Mouse (Mus musculus) retina, postnatal 1 day (tissue): ENCODE measurements at regions not wholly inside any gene's neighbourhood (a gene's known extent, or its start where the extent isn't known, plus 50 kb on each side); places are given as distances from the start of the nearest gene placed in this dataset.
A peak's percentile ranks its signal among the peaks of the same experiment; 100 is the strongest.

ENCODE experiments used
- DNase-seq: peaks from one replicate; pipeline ENCODE4 v3.0.0-alpha.2; 2012

DNA sequence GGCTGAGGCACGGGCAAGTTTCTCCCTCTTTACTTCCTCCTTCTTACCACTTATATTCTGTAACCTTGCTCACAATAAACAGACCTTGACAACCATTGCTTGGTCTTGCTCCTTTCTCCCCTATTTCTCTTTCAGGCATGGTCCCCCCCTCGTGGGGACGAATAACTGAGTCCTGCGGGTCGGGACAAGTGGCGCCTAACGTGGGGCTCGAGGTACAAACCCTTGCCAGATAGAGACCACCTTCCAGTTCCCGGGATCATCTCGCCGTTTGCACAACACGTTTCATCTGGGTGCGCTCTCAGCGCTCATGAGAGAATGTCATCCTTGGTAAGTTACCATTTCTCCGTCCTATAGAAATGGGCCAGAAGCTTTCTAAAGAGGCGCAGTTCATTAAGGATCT lies 79.6 kb upstream of the Foxn3 start:
- no peak for DNase-seq

DNA sequence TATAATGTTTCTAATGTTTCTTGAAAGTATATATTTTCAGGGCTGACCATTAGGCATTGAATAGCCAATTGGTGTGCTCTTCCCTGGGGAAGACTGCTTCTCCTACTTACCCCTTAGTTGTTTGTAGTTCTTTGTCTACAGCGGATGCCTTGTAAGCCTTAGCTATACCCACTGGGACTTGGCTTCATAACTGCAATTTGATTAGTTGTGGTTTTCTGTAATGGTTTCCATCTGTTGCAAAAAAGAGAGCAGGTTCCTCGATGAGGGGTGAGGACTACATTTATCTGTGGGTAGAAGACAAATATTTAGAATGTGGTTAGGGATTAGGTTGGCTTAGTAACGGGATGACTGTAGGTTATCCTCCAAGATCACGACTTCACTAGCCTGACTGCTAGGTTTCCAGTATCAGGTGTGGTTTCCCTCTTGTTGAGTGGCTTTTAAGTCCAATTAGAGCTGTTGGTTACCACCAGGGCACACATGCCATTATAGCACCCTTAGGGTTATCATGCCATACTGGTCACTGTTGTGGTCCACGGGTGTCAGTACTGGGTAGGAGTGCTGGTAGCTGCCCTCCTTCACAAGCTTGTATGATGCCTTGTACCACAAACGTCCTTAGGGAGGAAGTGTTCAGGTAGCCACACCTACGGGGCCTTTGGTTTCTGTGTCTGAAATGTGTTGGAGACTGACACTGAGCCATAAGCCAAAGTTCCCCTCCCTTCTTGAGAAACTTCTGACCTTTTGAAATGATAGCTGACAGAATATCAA lies 78.9 kb upstream of the Foxn3 start:
- DNase-seq: no peak

DNA sequence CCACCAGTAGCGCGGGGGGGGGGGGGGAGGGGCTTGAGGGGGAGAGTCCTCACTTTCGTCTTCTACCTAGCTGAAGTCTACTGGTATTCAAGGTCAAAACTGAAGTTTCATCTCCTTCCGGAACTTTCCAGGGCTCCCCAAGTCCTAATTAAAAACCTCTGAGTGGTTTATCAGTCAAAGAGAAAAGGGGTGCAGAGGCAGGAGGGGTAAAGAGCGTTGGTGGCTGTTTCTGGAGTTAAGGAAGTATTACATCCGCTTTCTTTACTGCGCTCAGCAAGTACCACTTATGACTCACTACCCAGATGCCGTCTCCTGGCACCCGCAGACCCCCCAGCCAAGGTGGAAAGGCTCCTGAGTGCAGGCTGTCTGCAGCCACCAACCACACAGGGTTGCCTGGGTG lies 77.9 kb upstream of the Foxn3 start:
- DNase-seq: peak; percentile 25

DNA sequence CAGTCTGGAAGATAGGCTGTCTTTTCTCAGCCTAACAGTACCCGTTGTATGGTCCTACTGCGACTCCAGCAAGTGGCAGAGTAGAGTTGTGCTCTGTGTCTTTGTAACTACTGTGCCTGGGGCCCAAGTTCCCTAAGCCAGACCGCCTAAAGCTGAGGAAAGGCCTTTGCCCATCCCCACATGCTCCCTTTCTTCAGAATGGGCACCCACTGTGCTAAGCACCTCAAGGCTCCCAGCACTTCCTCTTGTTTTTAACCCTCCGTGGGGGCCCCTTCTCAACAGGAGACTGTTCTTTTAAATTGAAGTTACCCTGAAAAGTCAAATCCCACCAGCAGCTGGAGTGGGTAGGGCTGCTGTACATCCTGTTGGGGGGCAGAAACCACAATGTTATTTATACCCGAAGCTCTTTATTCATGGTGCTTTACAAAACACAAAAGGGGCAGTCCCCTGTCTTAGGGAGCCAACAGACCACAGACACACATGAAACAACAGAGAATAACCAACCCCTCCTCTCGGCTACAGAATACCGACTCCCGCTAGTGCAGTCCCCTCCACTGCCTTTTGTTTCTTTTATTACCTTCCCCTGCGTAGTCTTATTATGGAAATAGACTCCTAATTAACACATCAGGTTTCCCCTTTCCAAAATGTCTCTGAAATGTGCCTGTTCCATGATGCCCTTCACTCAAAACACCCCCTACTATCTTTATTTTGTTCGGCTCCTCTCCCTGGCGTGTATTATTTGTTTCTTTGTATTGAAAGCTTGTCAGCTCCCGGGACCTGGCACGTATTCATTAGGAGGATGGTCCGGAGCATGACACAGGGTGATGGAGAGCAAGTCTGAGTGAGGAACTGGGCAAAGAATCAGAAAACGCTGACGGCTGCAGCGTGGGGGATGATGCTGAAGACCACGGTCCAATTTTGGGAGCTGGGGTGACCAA lies 77.1 kb upstream of the Foxn3 start:
- peak; percentile 37 for DNase-seq

DNA sequence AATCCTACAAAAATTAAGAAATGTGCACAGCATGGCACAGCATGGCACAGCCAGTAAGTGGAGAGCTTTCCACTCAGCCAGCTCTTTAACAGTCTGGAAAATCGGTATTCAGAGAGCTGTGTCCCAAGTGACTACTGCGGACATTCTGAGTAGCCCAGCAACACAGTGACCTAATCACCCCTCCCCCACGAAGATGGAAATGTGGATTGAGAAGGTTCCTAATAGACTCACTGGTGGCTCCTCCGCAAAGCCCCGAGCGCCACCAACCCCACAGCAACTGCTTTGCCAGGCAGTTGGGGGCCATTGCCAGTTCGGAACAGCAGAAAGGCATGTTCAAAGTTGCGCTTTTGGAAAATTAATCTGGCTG lies 76.4 kb upstream of the Foxn3 start:
- DNase-seq: peak; percentile 48

DNA sequence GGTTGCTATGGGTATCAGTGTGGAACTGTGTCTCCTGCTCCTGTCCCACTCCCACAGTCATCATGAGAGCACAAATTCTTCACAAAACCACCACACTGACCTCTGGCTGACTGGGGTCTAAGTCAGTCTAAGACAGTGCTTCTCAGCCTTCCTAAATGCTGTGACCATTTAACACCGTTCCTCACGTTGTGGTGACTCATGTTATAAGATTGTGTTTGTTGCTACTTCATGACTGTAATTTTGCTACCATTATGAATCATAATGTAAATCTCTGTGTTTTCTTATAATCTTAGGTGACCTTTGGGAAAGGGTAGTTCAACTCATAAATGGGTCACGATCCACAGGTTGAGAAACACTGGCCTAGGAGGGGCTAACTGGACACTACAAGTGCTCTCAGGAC lies 75.7 kb upstream of the Foxn3 start:
- DNase-seq: no peak

DNA sequence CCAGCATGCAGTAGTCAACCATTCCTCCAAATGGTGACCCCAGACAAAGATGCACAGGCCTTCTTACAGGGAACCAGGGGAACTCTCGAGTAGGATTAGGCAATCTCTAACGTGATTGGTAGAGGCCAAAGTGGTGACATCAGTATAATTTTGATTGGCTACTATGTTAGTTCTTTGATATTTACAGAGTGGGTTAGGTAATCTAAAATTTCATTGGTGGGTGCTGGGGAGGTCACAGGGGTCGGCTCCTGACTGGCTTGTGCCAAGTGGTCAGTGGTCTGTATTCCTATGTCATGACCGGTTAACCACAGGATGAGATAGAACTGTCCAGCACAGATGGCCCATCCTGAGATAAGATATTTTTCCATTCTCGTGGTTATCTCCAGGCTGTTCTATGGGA lies 74.6 kb upstream of the Foxn3 start:
- DNase-seq: no peak

DNA sequence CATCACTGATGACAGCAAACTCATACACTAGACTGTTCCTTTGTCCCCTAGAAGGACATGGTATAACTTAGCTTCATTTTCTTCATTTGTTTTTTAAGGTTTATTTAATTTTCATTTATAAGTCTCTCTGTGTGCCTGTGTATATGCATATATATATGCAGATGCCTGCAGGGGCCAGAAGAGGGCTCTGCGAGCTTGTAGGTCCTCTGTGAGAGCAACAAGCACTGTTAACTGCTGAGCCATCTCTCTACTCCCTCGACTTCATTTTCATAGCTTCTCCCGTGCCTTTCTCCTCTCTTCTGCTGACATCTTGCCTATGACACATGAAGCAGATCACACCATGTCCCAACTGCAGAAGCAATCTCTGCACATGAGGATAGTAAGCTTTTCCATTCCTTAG lies 72.9 kb upstream of the Foxn3 start:
- DNase-seq: no peak

DNA sequence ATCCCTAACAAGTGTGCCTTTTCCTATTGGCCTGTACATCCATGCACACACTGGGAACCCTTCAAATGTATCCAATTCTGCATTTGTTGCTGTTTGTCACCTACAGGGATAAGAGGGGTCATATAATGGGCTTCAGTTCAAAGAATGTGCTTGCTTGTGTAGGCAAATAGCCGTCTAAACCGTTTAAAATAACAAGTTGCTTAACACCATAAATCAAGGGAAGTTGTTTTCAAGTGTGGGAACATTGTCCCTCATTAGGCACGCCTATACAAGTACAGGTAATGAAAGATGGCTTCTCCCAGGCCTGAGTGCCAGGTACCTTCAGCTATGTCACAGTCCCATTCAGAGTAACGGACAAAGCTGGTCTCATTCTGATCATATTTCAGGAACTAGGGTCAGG lies 72.0 kb upstream of the Foxn3 start:
- DNase-seq: no peak

DNA sequence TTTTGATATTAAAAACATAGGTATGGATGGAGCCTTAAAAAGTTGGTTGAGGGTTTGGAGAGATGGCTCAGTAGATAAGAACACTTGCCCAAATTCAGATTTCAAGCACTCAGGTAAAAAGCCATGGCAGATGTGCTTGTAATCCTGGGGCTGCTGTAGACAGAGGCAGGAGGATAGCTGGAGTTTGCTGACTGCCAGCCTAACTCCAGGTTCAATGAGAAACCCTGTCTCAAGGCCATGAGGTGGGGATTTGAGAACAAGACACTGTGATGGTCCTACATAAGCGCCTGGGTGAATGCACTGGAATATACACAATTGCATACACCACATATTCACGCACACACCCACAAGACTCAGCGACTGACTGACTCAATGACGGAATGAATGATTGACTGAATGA lies 71.3 kb upstream of the Foxn3 start:
- DNase-seq: no peak

DNA sequence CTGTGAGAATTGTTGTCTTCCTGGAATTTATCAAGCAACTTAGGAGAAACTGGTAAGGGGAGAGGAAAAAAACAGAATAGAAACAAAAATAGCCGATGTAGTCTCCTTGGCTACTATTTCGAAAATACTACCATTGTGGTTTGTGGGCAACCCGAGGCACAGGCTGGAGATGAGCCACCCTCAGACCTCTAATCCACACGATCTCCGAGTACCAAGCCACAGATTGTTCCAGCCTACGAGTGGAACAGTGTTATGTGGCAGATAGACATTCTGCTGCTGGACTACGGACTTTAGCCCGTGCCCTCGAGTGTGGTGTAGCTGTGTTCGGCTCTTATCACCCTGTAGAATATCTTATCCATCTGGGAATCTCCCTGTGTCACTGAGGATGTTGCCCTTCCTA lies 70.3 kb upstream of the Foxn3 start:
- no peak for DNase-seq

DNA sequence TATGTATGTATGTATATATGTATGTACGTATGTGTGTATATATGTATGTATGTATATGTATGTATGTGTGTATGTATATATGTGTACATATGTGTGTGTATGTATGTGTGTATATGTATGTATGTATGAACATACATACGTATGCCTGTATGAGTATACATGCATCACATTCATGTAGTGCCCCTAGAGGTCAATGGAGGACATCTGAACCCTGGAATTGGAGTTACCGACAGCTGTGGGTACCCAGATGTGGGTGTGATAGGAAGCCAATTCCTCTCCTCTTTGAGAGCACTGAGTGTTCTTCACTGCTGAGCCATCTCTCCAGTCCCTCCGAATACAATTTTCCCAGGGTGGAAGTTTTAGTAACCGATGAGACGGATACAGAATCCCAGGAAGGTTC lies 69.6 kb upstream of the Foxn3 start:
- no peak for DNase-seq

DNA sequence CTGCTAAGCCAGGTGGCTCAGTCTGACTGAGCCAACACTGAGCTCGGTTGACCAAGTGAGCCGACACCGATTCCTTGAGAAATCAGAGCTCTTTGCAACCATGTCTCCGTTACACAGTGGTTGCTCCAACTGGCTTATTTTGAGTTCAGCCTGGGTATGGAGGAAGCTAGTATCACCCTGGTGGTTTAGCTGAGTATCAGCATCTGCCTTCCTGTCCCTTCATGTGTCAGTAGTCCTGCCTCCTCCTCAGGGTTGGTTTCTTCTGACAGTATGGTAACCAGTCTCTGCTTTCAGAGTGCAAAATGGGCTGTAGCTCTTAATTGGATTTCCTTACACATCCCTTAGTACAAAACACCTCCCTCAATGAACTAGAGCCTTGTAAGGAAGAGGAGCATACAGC lies 66.2 kb upstream of the Foxn3 start:
- DNase-seq: no peak

DNA sequence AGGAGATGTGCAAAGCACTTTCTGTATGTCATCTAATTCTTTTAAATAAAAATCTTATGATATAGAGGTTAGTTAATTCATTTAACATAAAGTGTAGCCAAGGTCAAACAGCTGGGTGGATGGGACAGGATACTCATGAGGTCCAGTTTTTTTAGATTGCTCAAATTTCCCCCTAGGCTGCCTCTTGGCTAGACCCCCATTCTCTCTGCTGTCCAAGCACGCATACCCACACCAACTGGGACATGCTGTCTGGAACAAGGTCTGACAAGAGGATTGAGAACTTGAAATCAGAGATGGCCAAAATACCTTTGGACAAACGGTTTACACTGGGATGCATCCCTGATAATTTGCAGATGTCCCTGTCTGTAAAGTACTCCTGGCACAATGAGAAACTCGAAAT lies 65.0 kb upstream of the Foxn3 start:
- DNase-seq: no peak

DNA sequence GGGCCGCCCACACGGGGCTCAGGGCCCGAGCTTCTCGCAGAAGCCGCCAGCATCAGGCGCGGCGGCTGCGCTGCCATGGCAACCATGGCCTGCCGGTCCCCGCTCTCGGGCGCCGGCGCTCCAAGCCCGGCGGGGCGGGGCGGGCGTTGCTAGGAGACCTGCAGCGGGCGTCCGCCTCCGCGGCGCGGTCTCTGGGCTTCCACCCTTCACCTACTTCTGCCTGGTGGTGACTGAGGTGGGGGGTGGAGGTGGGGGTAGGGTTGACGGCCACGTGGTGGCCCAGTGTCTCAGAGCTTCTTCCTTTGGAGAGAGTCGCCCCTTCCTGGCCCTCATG lies 64.5 kb upstream of the Foxn3 start:
- peak; percentile 96 for DNase-seq

DNA sequence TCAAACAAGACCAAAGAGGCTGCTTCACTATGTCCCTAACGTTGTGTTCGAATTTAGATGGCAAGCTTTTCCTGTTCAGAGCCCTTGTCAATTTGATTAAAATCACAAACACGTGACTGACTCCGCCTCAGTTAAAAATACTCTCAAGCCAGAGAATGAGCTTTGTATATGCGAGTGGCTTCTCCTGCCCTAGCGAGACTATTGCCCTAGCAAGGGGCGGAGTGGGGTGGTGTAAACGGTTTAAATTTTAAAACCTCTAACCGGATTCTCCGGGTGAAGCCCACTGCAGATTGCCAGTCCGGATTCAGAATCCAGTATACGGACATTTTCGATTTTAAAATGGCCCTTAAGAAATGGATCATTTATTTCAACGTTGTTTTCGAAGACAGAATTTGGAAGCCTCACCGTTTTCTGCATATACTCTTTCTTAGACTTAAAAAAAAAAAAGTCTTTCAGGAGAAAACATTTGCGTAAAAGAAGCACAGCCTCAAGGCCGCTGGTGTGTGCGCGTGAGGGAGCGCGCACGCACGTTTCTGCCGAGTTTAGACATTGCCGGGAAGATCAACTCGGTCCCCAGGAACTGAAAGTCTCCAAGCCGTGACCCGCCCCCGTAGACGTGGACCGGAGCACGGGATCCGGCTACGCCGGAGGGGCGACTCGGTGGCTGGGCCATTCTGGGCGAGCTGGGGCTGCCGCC lies 64.0 kb upstream of the Foxn3 start:
- peak; percentile 59 for DNase-seq

DNA sequence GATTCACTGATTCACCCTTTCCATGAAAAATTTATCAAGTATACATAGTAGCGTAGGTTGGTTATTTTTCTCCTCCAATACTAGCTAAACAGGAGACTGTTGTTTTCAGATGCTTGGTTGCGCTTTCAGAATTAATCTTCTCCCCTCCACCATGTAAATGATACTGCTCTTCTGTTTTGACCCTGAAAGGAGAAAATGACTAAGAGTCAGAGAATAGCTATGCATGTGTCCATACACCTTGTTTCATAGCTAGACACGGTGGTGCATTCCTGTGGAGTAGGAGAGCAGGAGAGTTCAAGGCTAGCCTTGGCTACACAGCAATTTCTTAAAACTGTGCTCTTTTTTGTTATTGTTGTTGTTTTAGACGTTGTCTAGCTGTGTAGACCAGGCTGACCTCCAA lies 62.8 kb upstream of the Foxn3 start:
- DNase-seq: no peak

DNA sequence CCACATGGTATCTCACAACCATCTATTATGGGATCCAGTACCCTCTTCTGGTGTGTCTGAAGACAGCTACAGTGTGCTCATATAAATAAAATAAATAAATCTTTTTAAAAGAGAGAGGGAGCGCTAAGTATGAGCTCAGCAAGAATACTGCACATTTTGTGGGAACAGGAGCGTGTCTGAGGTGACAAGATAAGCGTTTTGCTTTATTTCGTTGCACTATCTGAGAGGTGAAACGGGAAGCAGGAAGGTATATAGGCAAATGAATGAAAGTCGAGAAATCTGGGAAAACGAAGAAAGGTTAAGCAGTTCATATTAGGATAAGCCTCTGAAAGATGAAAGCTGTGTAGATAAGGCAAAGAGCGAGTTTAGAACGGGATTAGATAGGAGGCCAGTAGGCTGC lies 61.7 kb upstream of the Foxn3 start:
- no peak for DNase-seq

DNA sequence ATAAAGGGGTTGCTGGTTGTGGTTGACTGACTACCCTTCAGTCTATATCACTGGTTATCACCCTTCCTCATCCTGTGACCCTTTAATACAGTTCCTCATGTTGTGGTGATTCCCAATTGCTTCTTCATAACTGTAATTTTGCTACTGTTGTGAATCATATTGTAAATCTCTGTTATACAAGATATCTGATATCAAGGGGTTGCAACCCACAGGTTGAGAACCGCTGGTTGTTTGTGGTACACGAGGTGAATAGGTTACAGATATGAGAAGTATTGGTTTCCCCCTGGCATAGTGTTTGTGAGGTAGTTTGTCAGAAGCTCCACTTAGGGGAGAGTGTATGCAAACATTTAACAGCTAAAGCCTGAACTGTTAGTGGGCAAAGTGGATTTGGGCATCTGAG lies 58.9 kb upstream of the Foxn3 start:
- DNase-seq: no peak

DNA sequence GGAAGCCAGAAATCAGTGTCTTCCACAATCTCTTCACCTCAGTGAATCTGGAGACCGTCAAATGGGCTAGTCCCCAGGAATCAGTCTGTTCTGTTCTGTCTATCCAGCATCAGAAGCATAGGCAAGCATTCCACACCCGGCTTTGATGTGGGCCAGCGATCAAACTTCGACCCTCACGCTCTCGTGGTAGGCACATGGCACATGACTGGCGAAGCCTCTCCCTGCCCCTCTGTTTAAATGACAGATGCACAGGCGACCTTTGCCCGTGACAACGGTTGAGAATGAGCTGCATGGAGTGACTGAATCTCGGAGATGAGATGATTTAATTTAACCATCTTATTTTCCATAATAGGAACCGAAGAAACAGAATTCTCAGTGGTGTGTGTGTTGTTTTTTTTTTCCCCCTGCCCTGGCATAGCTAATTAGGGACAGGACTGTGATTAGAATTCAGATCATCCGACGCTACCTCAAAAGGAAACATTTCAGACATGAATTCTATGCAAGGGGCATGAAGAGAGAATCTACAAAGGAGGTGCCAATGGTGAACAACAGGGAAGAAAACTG lies 53.9 kb upstream of the Foxn3 start:
- DNase-seq: no peak

DNA sequence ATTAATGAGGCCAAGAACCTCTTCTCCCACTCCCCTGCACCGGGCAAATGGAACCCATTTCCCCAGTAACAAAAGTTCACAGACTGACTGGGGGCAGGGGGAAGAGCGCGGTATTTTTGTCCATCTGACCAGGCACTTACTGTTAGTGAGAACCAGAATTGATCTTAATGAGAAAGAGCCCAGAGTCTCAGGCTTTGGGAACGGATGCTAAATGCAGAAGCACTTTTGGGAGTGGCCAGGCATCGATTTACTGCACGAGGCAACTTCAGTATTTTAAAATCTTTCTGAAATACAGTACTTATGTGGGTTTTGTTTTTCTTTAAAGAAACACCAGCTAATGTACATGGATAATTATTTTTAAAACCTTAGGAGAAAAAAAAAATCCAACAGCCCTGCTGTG lies 51.0 kb upstream of the Foxn3 start:
- DNase-seq: no peak
